Mouse (Mus musculus) intestine, embryonic 16.5 days (tissue): ENCODE measurements at regions not wholly inside any gene's neighbourhood (a gene's known extent, or its start where the extent isn't known, plus 50 kb on each side); places are given as distances from the start of the nearest gene placed in this dataset.

ENCODE experiments used
- ATAC-seq: fragments of 200-750 bp; cut with Nextera tagmentation; 2 replicates; pipeline ENCODE4 v1.8.0; 2017; ENCODE audit warnings: moderate TSS enrichment, moderate library complexity
- H3K27ac ChIP-seq: fragments of 300-500 bp; sonication (generic); 2 replicates; pipeline ENCODE4 v1.5.1; 2014; ENCODE audit warnings: mild to moderate bottlenecking, low read length
- H3K27me3 ChIP-seq: fragments of 300-500 bp; sonication (generic); replicated peaks from 2 replicates; pipeline ENCODE4 v1.6.1; 2014; ENCODE audit warnings: low read length, control low read depth, mixed read lengths; ENCODE audit not compliant: control insufficient read depth, insufficient read depth
- H3K36me3 ChIP-seq: fragments of 300-500 bp; sonication (generic); 2 replicates; pipeline ENCODE4 v1.6.1; 2014; ENCODE audit warnings: low read length, control low read depth; ENCODE audit not compliant: control insufficient read depth, insufficient read depth
- H3K4me1 ChIP-seq: fragments of 300-500 bp; sonication (generic); 2 replicates; pipeline ENCODE4 v1.6.1; 2014; ENCODE audit warnings: low read length, control low read depth, mixed read lengths; ENCODE audit not compliant: control insufficient read depth, insufficient read depth
- H3K4me2 ChIP-seq: fragments of 300-500 bp; sonication (generic); 2 replicates; pipeline ENCODE4 v1.6.1; 2014; ENCODE audit warnings: low read depth, low read length, control low read depth
- H3K4me3 ChIP-seq: fragments of 300-500 bp; sonication (generic); 2 replicates; pipeline ENCODE4 v1.5.1; 2014; ENCODE audit warnings: mild to moderate bottlenecking, low read length
- H3K9ac ChIP-seq: fragments of 300-500 bp; sonication (generic); 2 replicates; pipeline ENCODE4 v1.6.1; 2014; ENCODE audit warnings: low read depth, low read length
- H3K9me3 ChIP-seq: fragments of 300-500 bp; sonication (generic); 2 replicates; pipeline ENCODE4 v1.6.1; 2016; ENCODE audit warnings: low read length, control low read depth; ENCODE audit not compliant: control insufficient read depth
- WGBS: fragments of 180-500 bp; shearing (Covaris S2); extraction: QIAGEN DNeasy Blood & Tissue Kit; methylation state at CpG from one replicate; pipeline ENCODE4 v1.1.7; 2014; 5-methylcytosine and 5-hydroxymethylcytosine counted together

DNA sequence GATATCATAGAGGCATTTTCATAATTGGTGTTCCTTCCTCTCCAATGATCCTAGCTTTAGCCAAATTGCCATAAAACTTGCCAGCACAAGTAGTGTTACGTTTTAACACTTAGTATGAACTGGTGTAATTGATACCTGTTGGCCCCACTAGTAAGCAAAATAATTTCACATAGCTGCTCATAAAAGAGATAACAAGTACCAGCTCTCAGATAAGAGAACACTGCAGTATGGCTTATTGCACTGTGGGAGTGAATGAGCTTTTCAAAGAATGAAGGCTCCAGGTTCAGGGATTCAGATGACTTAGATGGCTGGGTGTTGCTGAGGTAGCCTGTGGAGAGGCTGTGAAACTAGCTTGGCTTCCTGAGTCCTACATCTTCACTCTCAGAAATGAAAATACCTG lies 398.8 kb downstream of the Gm6685 start:
- Histone ChIP-seq H3K4me1 (no peaks in the 10 kb centered on the region), H3K4me2 (no peak overlapping the region), H3K9ac (no peak overlapping the region), H3K36me3 (no peaks in the 10 kb centered on the region), H3K27me3 (no peaks in the 10 kb centered on the region), H3K27ac (no peak overlapping the region), H3K4me3 (no peak overlapping the region), H3K9me3 (no peaks in the 10 kb centered on the region)
- ATAC-seq: peak; percentile 81
- WGBS: 44% methylated on average over 1 of the region's 1 CpGs
